Mouse (Mus musculus): Measurements from ENCODE around the gene Maml2.

The Maml2 gene

GRCm38 (mm10) chr9:13536419-13537261, 238.9 kb downstream of the Maml2 start:
- peak; percentile 62 to 67 for DNase-seq

- DNase-seq: no peak
Observed at GRCm38 (mm10) chr9:13538200-13538599, 240.4 kb downstream of the Maml2 start.

GRCm38 (mm10) chr9:13539535-13539934, 241.8 kb downstream of the Maml2 start:
- no peak for DNase-seq

GRCm38 (mm10) chr9:13540227-13540626, 242.5 kb downstream of the Maml2 start:
- no peak for DNase-seq

GRCm38 (mm10) chr9:13540781-13541180, 243.0 kb downstream of the Maml2 start:
- no peak for DNase-seq

- DNase-seq: no peak
Observed at GRCm38 (mm10) chr9:13543167-13543566, 245.4 kb downstream of the Maml2 start.

- DNase-seq: no peak
Observed at GRCm38 (mm10) chr9:13544133-13544532, 246.4 kb downstream of the Maml2 start.

GRCm38 (mm10) chr9:13545726-13546125, 248.0 kb downstream of the Maml2 start:
- DNase-seq: no peak

- no peak for DNase-seq
Observed at GRCm38 (mm10) chr9:13549911-13550310, 252.2 kb downstream of the Maml2 start.

- no peak for DNase-seq
Observed at GRCm38 (mm10) chr9:13552380-13553052, 254.8 kb downstream of the Maml2 start.

GRCm38 (mm10) chr9:13554773-13555172, 257.0 kb downstream of the Maml2 start:
- no peak for DNase-seq

GRCm38 (mm10) chr9:13555973-13556481, 258.3 kb downstream of the Maml2 start:
- DNase-seq: no peak

- no peak for DNase-seq
Observed at GRCm38 (mm10) chr9:13556696-13557095, 258.9 kb downstream of the Maml2 start.

GRCm38 (mm10) chr9:13558811-13559372, 261.1 kb downstream of the Maml2 start:
- no peak for DNase-seq

GRCm38 (mm10) chr9:13560651-13561050, 262.9 kb downstream of the Maml2 start:
- no peak for DNase-seq

GRCm38 (mm10) chr9:13561335-13561734, 263.6 kb downstream of the Maml2 start:
- DNase-seq: no peak

- peak; percentile 37 to 72 for DNase-seq
Observed at GRCm38 (mm10) chr9:13563475-13564414, 266.0 kb downstream of the Maml2 start.

GRCm38 (mm10) chr9:13565343-13566019, 267.7 kb downstream of the Maml2 start:
- DNase-seq: no peak

- no peak for DNase-seq
Observed at GRCm38 (mm10) chr9:13566154-13566885, 268.6 kb downstream of the Maml2 start.

GRCm38 (mm10) chr9:13569023-13569422, 271.3 kb downstream of the Maml2 start:
- no peak for DNase-seq

- DNase-seq: no peak
Observed at GRCm38 (mm10) chr9:13572847-13573246, 275.1 kb downstream of the Maml2 start.
